Mouse (Mus musculus) left cerebral cortex, postnatal 10 days (tissue): Measurements from ENCODE around the gene Omd. TPM values are rescaled to one million over a fixed set of nuclear protein-coding genes. Genes with fewer than 3 reads are reported as not detected.

Source experiments
- DNase-seq, 2 experiments: peaks; one replicate each; pipeline ENCODE4 v3.0.0; 2021 to 2022; ENCODE audit warnings: low spot score in 2 of 2, mixed read lengths in 1 of 2; ENCODE audit errors: extremely low spot score in 1 of 2
- intact Hi-C: fragments of 180-260 bp; cut with DNase I; formaldehyde crosslinking; loops from one replicate; pipeline ENCODE4 v1.15.1; 2025
- total RNA-seq, 2 experiments: library from RNA; stranded (reverse); gene quantifications; 2 replicates each; pipeline ENCODE4 v1.2.3; 2021

Omd gene
- total RNA-seq, 2 experiments from 2014 or later: 1.2 to 1.4 TPM

DNA sequence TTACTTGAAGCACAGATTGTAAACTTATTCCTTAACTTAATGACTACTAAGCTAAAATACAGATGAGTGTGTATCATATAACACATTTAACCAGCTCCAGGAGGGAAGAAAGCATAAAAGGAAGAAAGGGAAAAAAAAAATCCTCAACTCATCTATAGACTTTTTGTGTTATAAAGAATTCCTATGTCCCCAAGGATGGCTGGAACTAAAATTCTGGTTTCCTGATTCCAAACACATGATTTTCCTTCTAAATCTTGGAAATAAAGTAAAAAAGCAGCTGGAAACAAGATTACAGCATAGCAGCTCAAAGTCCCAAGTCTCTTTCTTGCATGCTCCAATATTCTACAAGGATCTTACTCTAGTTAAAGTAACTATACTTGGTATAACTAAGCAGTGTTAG, 21.3 kb downstream of the Omd start:
- no peak for DNase-seq
- intact Hi-C loops: no loop called here

GRCm38 (mm10) chr13:49607714-49608113, 25.5 kb downstream of the Omd start, which contains the start of gene Ogn:
Gene Ogn, plus strand, starts transcription at chr13:49608046.
- intact Hi-C loops: no loop called here
- DNase-seq: peak in 1 of 2 experiments; percentile 22

DNA sequence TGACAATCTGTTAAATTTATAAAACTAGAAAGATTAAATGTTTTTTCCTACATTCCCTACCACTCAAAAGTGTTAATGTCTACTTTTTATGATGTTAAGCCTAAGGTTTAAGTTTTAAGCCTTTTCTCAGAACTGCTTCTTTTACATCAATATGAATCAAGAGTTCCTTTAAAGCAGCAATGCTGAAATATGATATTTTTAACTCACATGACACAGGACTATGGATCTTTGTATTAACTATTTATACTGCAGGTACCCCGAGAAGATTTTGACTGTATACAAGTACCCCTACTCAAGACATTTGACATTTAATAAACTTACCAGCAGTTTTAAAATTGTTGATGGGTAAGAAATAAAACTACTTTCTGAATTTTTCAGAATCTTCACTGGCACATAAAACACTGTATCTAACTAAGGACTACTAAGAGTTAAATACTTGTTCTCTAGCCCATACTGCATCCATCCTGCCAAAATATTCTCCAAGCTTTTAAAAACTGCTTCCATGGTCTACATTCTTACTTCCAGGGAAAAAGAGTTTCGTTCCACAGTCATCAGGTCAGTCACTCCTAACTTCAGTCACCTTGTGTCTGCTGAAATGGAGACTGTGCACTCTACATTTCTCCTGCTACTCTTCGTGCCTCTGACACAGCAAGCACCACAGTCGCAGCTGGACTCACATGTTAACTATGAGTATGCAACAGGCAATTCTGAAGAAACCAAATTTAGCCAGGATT, 26.5 kb downstream of the Omd start:
- intact Hi-C loops: no loop called here
- DNase-seq: no peak

GRCm38 (mm10) chr13:49617021-49617420, 34.8 kb downstream of the Omd start:
- no peak for DNase-seq

DNA sequence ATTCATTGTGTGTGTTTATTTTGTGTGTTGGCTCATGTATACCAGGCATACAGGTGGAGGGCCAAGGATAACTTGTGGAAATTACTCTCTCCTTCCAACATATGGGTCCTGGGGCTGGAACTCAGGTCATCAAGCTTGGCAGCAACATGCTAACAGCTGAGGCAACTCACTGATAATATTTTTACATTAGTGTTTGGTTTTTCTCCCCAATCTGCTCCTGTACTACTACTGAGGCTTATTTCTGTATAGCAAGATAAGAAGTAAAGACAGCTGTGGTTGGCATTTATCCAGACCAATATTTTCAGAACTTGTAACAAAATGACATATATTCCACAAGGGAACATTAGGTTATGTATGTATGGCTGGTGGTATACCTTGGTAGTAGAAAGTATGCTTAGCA, 36.1 kb downstream of the Omd start:
- intact Hi-C loops: no loop called here

More at GRCm38 (mm10) chr13:49617021-49617420, 34.8 kb downstream of the Omd start:
- intact Hi-C loops: no loop called here

GRCm38 (mm10) chr13:49623216-49623615, 41.0 kb downstream of the Omd start:
- no peak for DNase-seq
- intact Hi-C loops: no loop called here

More for the DNA sequence above, 36.1 kb downstream of the Omd start:
- no peak for DNase-seq

GRCm38 (mm10) chr13:49628167-49628566, 45.9 kb downstream of the Omd start:
- DNase-seq: no peak
- intact Hi-C loops: no loop called here

DNA sequence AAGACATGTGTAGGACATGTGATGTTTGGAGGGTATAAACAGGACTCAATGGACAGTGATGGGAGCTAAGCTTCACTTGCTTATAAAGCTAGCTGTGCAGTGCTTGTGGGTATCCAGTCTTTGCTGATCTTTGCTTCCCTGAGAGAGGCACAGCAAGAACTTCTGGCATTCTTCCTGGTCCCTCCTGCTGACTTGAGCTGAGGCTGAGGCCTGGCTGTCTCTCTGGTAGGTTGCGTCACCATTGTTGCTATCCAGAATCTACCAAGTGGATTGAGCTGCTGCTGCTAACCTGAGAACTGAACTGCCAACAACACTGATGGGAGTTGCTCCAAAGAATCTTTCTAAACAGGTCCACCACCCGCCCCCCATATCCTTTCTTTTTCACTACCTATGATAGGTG, 46.8 kb downstream of the Omd start:
- intact Hi-C loops: no loop called here

DNA sequence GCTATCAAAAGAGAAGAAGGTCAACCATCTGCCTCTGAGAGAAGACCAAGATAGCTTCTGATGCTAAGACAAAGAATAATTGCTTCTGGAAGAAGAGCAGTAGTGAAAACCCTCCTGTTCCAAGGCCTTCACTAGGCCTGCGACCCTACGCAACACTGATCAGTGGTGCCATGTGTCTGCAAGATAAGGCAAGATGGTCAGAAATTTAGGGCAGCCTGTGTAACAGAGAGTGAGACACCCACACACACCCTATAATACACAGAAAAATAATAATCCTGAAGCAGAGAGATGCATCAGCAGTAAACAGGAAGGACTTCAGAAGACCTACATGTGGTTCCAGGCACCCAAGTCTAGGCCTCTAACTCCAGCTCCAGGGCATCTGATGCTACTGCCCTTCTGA, 57.7 kb downstream of the Omd start:
- no peak for DNase-seq
- intact Hi-C loops: no loop called here

More for the DNA sequence above, 46.8 kb downstream of the Omd start:
- DNase-seq: no peak

Other genes starting within 250 kb of the Omd start
- 10 to 100 TPM; 44.5 to 45.7 TPM for gene Bicd2, start 240.9 kb upstream of the Omd start, total RNA-seq
- 10 to 100 TPM; 12.7 to 13.8 TPM for gene Ippk, start 161.2 kb upstream of the Omd start, total RNA-seq
- gene Tes3-ps, start 89.1 kb upstream of the Omd start, total RNA-seq: 1 to 10 TPM; 1.4 to 1.6 TPM
- 1 to 10 TPM; 1.3 to 1.9 TPM for gene Ecm2, start 77.7 kb upstream of the Omd start, total RNA-seq
- 1 to 10 TPM; 1.2 to 1.4 TPM for gene Aspn, start 38.0 kb upstream of the Omd start, total RNA-seq
- 1 to 10 TPM; 6.7 to 7.5 TPM for gene Ogn, start 25.6 kb downstream of the Omd start, total RNA-seq
- 1 to 10 TPM; 1.5 to 1.6 TPM for gene Cenpp, start 70.3 kb downstream of the Omd start, total RNA-seq
- gene Nol8, start 70.6 kb downstream of the Omd start, total RNA-seq: 10 to 100 TPM; 19.8 to 24.7 TPM
- gene Iars, start 99.6 kb downstream of the Omd start, total RNA-seq: 10 to 100 TPM; 69.2 to 70.4 TPM
- gene Gm30302, start 216.5 kb downstream of the Omd start, total RNA-seq: not detected